In the genomic region with DNA sequence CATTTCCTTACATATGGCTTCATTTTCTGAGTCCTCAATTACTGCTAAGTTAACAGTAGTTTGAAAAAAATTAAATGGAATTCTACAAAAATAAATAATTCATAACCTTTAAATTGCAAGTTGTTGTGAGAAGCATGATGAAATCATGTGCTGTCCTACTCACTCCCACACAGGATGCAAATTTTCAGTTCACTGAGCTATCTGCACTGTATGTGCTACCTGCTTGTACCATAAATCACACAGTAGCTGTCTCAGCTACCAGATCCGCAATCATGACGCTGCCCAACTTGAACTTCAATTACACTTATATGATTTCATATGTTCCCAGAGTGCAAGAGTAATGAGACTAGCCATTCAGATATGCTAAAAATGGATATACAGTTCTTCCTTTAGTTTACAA, we compare ENCODE assay signal across 25 mouse cellular contexts.
"Had no signal": no experiment of that assay in that cellular context is flagged by ENCODE, and none has a peak within 500 bp of the region (broad histone marks: within the 10 kb centered on the region; RNA-seq: fewer than 3 reads in every experiment).

No protein-coding gene starts in this region.

- H3K27me3 ChIP-seq: heart, embryonic 13.5 days; heart, embryonic 15.5 days; hindbrain, embryonic 13.5 days; hindbrain, embryonic 15.5 days; intestine, embryonic 15.5 days; limb, embryonic 12.5 days; liver, embryonic 13.5 days had no signal

- DNase-seq: gastrocnemius, postnatal 14 days; gastrocnemius, postnatal 36 days; heart, adult 11 months; heart, adult 2 months; heart, postnatal 14 days; heart, postnatal 36 days; kidney, adult 18-20 months; kidney, adult 8-10 months; kidney, postnatal 10 days; kidney, postnatal 25 days; kidney, postnatal 4 days; liver; liver, embryonic 13.5 days had no signal

- H3K4me3 ChIP-seq: heart, adult 2 months; heart, embryonic 13.5 days; heart, embryonic 15.5 days; hindbrain, embryonic 13.5 days; hindbrain, embryonic 15.5 days; intestine, embryonic 15.5 days; layer of hippocampus, adult 2 months; limb, embryonic 10.5 days; limb, embryonic 12.5 days; liver, embryonic 13.5 days had no signal

- H3K4me1 ChIP-seq: heart, embryonic 13.5 days; heart, embryonic 15.5 days; hindbrain, embryonic 13.5 days; hindbrain, embryonic 15.5 days; intestine, embryonic 15.5 days; limb, embryonic 10.5 days; limb, embryonic 12.5 days; liver, embryonic 13.5 days had no signal

- H3K9ac ChIP-seq: heart, embryonic 13.5 days; heart, embryonic 15.5 days; hindbrain, embryonic 13.5 days; hindbrain, embryonic 15.5 days; intestine, embryonic 15.5 days; limb, embryonic 12.5 days; liver, embryonic 13.5 days had no signal

- H3K4me2 ChIP-seq: heart, embryonic 11.5 days; heart, embryonic 13.5 days; heart, embryonic 15.5 days; hindbrain, embryonic 13.5 days; hindbrain, embryonic 15.5 days; intestine, embryonic 15.5 days; limb, embryonic 12.5 days; liver, embryonic 11.5 days; liver, embryonic 13.5 days had no signal

- H3K27ac ChIP-seq: heart, adult 2 months; heart, embryonic 13.5 days; heart, embryonic 15.5 days; hindbrain, embryonic 13.5 days; hindbrain, embryonic 15.5 days; intestine, embryonic 15.5 days; layer of hippocampus, adult 2 months; limb, embryonic 10.5 days; limb, embryonic 12.5 days; liver, embryonic 13.5 days had no signal

- H3K36me3 ChIP-seq: heart, embryonic 13.5 days; heart, embryonic 15.5 days; hindbrain, embryonic 13.5 days; hindbrain, embryonic 15.5 days; intestine, embryonic 15.5 days; limb, embryonic 10.5 days; limb, embryonic 12.5 days; liver, embryonic 13.5 days had no signal

- ATAC-seq: inflammation-experienced regulatory T-cells, adult 6 months; intestine, embryonic 15.5 days; intestine, postnatal 0 days had no signal

- H3K9me3 ChIP-seq: heart, embryonic 13.5 days; hindbrain, embryonic 13.5 days; hindbrain, embryonic 15.5 days; intestine, embryonic 15.5 days; limb, embryonic 10.5 days; limb, embryonic 12.5 days; liver, embryonic 13.5 days had no signal
